Mouse (Mus musculus) 3T3-L1 (cell line): ENCODE measurements around the gene Tbc1d21.
A peak's percentile ranks its signal among the peaks of the same experiment; 100 is the strongest.

ENCODE experiments used
- DNase-seq: peaks from one replicate; pipeline ENCODE4 v3.0.0-alpha.2; 2015; ENCODE audit warnings: low read depth, low spot score

Tbc1d21 gene

DNA sequence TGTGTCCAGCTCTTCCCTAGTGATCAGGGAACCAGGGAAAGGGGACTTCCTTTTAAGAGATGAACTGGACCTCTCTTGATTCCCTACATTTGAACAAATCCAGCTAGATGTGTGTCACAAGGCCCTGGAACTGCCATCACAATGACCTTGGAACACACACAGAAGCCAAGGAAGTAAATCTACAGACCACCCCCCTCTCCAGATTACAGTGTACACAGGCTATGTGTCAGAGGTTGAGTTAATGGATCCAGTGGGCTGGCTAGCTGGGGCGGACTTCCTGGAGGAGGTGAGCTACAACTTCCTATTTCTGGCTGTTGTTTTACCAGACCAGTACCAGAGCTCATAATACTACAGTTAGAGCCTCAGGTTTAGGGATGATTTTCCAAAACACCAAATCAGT, at the start of gene Tbc1d21:
TSS of gene Tbc1d21 (minus strand) at position 101 of the 400 bp plus-strand sequence.
- no peak for DNase-seq

DNA sequence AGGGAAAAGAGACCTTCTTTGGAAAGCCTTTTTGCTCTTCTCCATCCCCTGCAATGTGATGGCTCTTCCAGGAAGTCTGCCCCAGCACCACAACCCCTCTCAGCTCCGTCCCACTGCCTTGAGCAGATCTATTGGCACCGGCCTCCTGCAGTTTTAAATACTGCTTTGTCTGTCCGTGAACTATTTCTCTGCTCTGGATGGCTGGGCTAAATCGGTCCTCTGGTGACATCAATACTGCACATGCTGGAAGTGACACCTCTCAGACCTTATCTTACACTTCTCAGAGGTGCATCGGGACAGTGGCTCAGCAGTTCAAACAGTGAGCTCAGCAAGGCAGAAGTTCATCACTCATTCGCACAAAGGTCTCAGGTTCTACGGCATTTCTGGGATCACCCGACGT, 41.3 kb upstream of the Tbc1d21 start:
- DNase-seq, result peak; percentile 3

DNA sequence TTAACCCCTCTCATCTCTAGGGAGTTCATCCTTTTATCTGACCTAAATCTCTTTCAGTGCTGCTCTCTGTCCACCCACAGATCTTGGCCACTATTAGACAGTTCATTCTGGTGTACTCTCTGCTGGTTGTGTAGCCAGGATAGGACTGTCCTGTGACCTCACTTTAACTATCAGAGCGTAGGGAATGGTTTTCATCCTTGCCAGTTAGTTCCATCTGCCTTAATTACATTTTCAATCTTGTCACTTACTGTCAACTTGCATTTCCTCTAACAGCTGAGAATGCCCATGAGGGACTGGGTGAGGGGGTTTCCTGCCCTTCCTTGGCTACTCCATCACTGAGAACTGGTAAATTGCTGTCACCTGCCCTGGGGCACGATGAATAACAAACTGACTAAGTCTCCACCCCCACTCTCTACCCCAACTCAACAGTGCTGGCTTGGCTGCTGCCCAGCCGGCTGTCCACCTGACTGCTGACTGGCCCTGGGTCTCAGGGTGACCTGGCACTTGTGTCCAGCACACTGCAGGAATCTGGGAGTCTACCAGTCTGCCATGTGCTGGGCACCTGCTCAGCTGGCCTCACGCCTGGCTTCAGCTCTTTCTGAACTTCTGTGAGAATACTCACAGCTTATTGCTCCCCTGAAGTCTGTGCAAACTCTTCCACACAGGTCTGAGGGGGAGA, 39.9 kb upstream of the Tbc1d21 start:
- DNase-seq, result peak; percentile 44

GRCm38 (mm10) chr9:58409247-58409646, 39.0 kb upstream of the Tbc1d21 start:
- DNase-seq, result no peak

DNA sequence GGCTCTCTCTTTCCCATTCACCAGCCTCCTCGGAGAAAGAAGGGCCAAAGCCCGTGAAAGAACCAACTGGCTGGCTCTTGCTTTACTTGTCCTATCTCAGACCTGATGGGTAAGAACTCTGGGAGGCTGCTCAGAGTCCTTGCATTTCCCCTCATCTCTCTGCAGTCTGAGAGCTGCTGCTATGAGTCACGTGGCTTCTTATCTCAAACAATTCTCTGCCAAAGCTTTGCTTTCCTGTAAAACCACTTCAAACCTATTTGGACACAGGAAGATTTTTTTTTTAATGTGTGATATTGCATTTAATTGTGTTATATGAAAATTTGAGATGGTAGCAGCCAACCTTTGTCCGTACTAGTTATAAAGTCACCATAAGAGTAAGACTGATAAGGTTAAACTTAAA, 34.2 kb upstream of the Tbc1d21 start:
- no peak for DNase-seq

- DNase-seq, result no peak
Measured at GRCm38 (mm10) chr9:58401371-58402082, 31.3 kb upstream of the Tbc1d21 start.

- peak; percentile 7 for DNase-seq
Measured at GRCm38 (mm10) chr9:58399609-58400008, 29.4 kb upstream of the Tbc1d21 start.

GRCm38 (mm10) chr9:58394605-58395004, 24.4 kb upstream of the Tbc1d21 start:
- no peak for DNase-seq

GRCm38 (mm10) chr9:58393875-58394274, 23.6 kb upstream of the Tbc1d21 start:
- DNase-seq, result no peak

DNA sequence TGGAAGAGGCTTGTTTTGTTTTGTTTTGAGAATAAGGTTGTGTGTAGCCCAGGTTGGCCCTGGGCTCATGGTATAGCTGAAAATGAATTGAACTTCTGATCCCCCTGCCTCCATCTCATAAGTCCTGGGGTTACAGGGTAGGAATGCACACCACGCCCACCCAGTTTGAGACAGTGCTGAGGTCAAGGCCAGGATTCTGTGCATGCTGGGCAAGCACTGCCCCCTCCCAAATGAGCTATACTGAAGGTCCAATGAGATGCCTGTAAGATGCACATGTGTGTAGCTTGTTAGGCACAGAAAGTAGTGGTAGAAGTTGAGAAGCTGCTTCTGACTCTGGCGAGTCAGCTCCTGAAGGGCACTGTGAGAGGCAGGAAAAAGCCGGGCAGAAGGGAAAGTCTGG, 18.1 kb upstream of the Tbc1d21 start:
- no peak for DNase-seq

DNA sequence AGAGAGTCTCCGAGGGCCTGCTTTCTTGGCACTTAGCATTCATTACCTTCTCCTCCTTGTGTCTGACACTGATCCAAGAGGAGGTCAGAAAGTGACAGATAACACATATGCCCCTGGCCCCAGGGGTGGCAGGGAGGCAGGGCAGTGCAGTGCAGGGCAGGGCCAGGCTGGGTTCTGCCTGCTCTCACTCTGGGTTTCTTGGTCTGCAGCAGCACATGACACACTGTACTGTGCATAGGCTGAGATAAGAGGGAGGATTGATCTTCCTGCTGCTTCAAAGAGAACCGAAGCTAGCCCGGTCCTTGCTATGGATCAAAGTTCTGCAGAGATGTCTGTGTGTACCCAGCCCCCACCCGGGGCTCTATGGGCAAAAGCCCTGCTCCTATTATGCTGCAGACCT, 8.6 kb upstream of the Tbc1d21 start:
- DNase-seq, result no peak

DNA sequence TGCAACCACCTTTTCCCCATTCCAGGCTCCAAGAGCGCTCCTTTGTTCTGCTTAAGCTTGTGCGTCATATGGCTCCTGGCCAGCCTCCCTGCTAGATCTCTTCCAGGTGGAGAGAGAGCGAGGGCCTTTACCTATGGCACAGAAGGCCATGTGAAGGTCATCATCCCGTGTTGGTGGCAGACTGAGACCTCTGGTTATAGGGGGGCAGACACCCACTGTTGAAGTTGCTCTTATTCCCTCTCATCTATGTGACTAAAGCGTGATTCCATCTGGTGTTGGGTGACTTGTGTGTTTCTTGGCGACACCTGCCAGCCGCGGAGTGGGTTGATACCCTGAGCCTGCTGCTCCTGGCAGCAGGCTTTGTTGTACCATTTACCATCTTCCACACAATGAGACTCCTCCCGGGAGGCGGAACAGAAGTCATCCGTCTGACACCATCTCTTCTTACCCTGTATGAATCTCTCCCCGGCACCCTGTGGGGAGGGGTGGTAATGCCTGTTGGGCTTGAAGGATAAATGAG, 3.7 kb upstream of the Tbc1d21 start:
- DNase-seq, result no peak

DNA sequence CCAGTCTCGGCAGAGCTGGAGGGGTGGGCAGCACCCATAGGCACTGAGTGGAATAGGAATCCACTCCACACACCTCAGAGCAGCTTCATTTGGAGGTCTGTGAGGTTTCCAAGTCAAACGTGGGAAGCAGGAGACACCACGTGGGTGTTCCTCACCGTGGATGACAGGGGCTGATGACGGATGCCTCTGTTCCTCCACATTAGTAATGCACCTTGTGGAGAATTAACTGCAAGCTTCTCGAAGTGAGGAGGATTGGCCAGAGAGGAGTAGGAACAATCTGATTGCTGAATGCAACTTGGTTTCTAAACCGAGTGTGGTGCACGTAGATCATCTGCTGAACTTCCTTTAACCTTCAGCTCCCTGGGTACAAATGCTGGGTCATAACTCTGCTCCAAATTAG, 1.7 kb upstream of the Tbc1d21 start:
- DNase-seq, result no peak

DNA sequence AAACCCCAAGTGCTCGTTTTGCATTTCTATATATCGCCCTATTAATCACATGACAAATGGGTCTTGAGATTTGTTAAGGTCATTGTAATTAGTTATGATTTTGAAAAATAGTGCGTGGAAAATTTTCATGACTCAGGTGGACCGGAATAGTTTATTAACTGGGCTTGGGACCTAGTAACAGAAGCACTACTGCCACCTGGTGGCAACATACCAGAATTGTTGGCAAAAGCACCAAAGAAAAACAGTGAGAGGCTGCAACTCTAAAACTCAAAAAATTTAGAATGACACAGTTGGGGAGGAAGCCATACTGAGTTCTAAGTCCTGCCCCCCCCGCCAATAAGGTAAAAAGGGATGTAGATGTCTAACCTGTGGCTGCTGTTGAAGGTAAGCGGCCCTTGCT, 611 bp downstream of the Tbc1d21 start:
- DNase-seq, result peak; percentile 86

DNA sequence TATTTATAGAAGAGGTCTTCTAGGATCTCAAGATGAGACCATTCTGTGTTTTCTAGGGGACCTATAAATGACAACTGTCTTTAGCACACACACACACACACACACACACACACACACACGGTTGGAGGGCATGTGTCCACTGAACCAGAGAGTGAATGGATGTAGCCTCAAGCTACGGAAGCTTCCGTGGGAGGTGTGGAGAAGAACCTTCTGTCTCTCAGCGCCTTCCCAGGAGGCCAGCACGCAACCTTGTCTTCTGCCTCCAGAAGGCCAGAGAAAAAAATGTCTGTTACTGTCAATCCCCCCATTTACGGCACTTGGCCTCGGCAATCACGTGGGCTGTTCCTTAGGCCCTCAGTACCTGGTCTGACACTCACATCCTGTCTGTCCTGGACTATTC, 5.9 kb downstream of the Tbc1d21 start:
- DNase-seq, result no peak

- no peak for DNase-seq
Measured at GRCm38 (mm10) chr9:58361956-58362355, 8.3 kb downstream of the Tbc1d21 start.

DNA sequence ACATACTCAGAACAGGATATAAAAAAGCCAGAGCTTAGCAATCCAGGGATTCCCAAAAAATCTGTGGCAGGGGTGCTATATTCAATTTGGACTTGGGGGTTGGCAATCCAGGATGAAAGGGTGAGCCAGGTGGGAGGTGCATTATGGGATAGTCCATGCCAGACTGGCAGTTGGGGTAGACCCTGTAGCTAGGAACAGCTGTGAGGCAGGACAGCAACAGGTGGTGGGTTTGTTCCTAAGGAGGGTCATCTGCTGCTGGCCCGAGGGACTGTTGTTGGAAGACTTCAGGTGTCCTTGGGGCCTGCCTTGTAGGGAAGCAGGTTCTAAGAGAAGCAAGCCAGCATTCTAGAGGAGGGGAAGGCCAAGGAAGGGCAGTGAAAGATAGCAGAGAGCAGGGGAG, 8.9 kb downstream of the Tbc1d21 start:
- no peak for DNase-seq

GRCm38 (mm10) chr9:58355262-58356050, 14.8 kb downstream of the Tbc1d21 start:
- DNase-seq, result no peak

DNA sequence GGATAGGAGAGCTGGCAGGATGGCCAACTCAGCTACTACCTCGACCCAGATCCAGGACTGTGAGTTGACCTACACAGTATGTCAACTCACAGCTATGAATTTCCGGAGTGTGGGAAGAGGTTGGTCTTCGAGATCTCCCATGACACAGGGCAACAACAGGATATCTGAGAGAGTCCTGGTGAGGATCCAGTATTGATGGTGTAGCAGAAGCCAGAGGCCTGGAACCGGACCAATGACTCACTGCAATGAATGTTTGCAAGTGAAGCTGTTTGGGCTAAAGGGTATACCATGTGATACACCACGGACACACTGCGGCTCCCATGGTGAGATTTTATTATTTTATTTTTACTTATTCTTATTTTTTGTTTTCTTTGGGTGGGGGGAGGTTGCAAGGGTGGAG, 15.6 kb downstream of the Tbc1d21 start:
- peak; percentile 95 for DNase-seq

DNA sequence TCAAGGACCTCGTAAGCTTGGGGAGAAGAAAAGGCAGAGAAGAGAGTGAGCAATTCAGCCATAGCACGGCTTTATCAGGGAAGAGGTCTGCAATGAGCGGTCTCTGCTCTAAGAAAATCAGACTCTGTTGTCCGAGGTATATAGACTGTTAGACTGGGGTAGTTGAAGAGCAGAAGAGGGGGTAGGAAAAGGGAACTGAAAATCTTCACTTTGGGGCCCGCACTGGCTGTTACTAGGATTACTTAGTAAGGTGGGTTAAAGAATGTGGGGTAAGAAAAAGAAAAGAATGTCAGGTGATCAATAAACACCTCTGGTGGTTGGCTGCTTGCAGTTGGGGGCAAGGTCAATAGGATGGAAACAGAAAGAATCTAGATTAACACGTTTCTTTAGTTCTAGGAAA, 17.0 kb downstream of the Tbc1d21 start:
- no peak for DNase-seq

- DNase-seq, result peak; percentile 38
Measured at GRCm38 (mm10) chr9:58347795-58348194, 22.5 kb downstream of the Tbc1d21 start.

DNA sequence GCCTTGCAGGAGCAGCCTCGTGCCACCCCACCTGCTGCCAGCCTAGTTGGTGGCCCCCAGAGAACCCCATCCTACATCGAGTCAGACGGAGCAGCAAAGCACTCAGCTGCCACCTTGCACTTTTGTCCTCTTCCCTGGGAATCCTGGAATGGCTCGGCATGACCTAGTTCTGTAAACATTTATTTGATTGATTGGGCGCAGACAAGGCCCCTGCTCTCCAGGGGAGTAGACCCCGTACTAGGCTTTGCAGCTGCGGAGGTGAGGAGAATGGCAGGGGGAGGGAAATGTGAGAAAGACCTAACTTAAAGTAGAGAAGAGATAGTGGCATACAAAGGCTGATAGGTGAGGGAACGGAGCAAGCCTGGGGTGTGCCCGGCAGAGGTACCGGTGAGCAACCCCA, 23.8 kb downstream of the Tbc1d21 start:
- DNase-seq, result no peak
